Mouse (Mus musculus) kidney, adult 2 months (tissue): ENCODE results near the gene Gm5678. TPM values are rescaled to one million over a fixed set of nuclear protein-coding genes. Genes with fewer than 3 reads are reported as not detected.
"Not testable (repeated sequence)": the region's sequence is repeated elsewhere in the genome, so short reads cannot be mapped to it uniquely, and the experiment has no call there.

ENCODE experiments used
- DNase-seq: peaks from one replicate; pipeline ENCODE4 v3.0.0; 2021
- H3K27ac ChIP-seq: fragments of 200-500 bp; 2 replicates; pipeline ENCODE4 v1.5.1; 2012; ENCODE audit warnings: low read depth, low read length, control low read depth, inconsistent platforms; ENCODE audit not compliant: insufficient read depth
- H3K27me3 ChIP-seq: fragments of 200-500 bp; replicated peaks from 2 replicates; pipeline ENCODE4 v1.6.1; 2012; ENCODE audit warnings: mild to moderate bottlenecking, moderate library complexity, low read length, inconsistent platforms; ENCODE audit not compliant: control insufficient read depth, insufficient read depth
- H3K36me3 ChIP-seq: fragments of 200-500 bp; 2 replicates; pipeline ENCODE4 v1.6.1; 2012; ENCODE audit warnings: mild to moderate bottlenecking, moderate library complexity, low read length, inconsistent platforms; ENCODE audit not compliant: control insufficient read depth, insufficient read depth
- H3K4me1 ChIP-seq: fragments of 200-500 bp; 2 replicates; pipeline ENCODE4 v1.6.1; 2011; ENCODE audit warnings: low read length; ENCODE audit not compliant: control insufficient read depth, insufficient read depth
- H3K4me3 ChIP-seq: fragments of 200-500 bp; 2 replicates; pipeline ENCODE4 v1.5.1; 2011; ENCODE audit warnings: mild to moderate bottlenecking, low read depth, low read length, control low read depth; ENCODE audit not compliant: insufficient read depth
- CTCF ChIP-seq: fragments of 200-500 bp; conservative IDR thresholded peaks from 2 replicates; pipeline ENCODE4 v1.5.1; 2011; ENCODE audit warnings: low read depth, mild to moderate bottlenecking, control low read depth, low read length, moderate library complexity, mixed read lengths; ENCODE audit not compliant: insufficient read depth, insufficient read length
- POLR2A ChIP-seq: fragments of 200-500 bp; IDR thresholded peaks from one replicate; pipeline ENCODE4 v1.6.1; 2011; ENCODE audit warnings: low read depth, low read length, control low read depth
- WGBS: fragments of 180-500 bp; shearing (Covaris S2); methylation state at CpG from one replicate; pipeline ENCODE4 v1.1.7; 2018; 5-methylcytosine and 5-hydroxymethylcytosine counted together
- polyA plus RNA-seq: library from polyadenylated mRNA; depleted of rRNA; stranded (reverse); fragments of >200 nt; gene quantifications from 2 replicates; pipeline ENCODE4 v1.2.3, GENCODE M21; 2012

The Gm5678 gene
- polyA plus RNA-seq, 1 experiment, result not detected

- WGBS, result 27% methylated on average over 4 of the region's 4 CpGs
- no peak overlapping the region for H3K27ac ChIP-seq
- no peaks in the 10 kb centered on the region; the same call in 1 of the 2 replicates for H3K27me3 ChIP-seq
- DNase-seq, result no peak
- TF ChIP-seq CTCF (no peak), POLR2A (no peak)
- no peaks in the 10 kb centered on the region for H3K4me1 ChIP-seq
- no peaks in the 10 kb centered on the region for H3K36me3 ChIP-seq
- no peak overlapping the region for H3K4me3 ChIP-seq
Measured at GRCm38 (mm10) chr16:93644006-93644405, 16.1 kb downstream of the Gm5678 start.

- Histone ChIP-seq H3K4me3 (no peak overlapping the region), H3K4me1 (no peaks in the 10 kb centered on the region), H3K27ac (no peak overlapping the region), H3K36me3 (no peaks in the 10 kb centered on the region), H3K27me3 (no peaks in the 10 kb centered on the region; the same call in 1 of the 2 replicates)
- DNase-seq, result no peak
- TF ChIP-seq POLR2A, result no peak
- WGBS, result 83% methylated on average over 5 of the region's 5 CpGs
Measured at GRCm38 (mm10) chr16:93648441-93649183, 20.7 kb downstream of the Gm5678 start.

GRCm38 (mm10) chr16:93667976-93668375 lies 40.1 kb downstream of the Gm5678 start:
- Histone ChIP-seq H3K4me3 (no peak overlapping the region), H3K4me1 (no peaks in the 10 kb centered on the region), H3K27ac (no peak overlapping the region), H3K27me3 (no peaks in the 10 kb centered on the region), H3K36me3 (no peaks in the 10 kb centered on the region)
- TF ChIP-seq CTCF (no peak), POLR2A (no peak)
- no peak for DNase-seq

- H3K4me1 ChIP-seq, result no peaks in the 10 kb centered on the region
- H3K27me3 ChIP-seq, result no peaks in the 10 kb centered on the region
- no peak for DNase-seq
Measured at GRCm38 (mm10) chr16:93669521-93669920, 41.6 kb downstream of the Gm5678 start.

GRCm38 (mm10) chr16:93670466-93670865 lies 42.6 kb downstream of the Gm5678 start:
- H3K27ac ChIP-seq, H3K36me3 ChIP-seq, H3K27me3 ChIP-seq, H3K4me1 ChIP-seq, DNase-seq, H3K4me3 ChIP-seq: not testable (repeated sequence)
- WGBS, result 52% methylated on average over 4 of the region's 4 CpGs

More at GRCm38 (mm10) chr16:93669521-93669920, 41.6 kb downstream of the Gm5678 start:
- TF ChIP-seq CTCF (no peak), POLR2A (no peak)
- Histone ChIP-seq H3K36me3 (no peaks in the 10 kb centered on the region), H3K27ac (no peak overlapping the region), H3K4me3 (no peak overlapping the region)

GRCm38 (mm10) chr16:93671064-93671463 lies 43.2 kb downstream of the Gm5678 start:
- Histone ChIP-seq H3K36me3 (no peaks in the 10 kb centered on the region), H3K4me1 (no peaks in the 10 kb centered on the region), H3K27me3 (no peaks in the 10 kb centered on the region), H3K27ac (no peak overlapping the region), H3K4me3 (no peak overlapping the region)
- WGBS, result 92% methylated on average over 5 of the region's 5 CpGs
- no peak for DNase-seq
- TF ChIP-seq CTCF, result peak; percentile 42
- TF ChIP-seq POLR2A, result no peak

- no peak overlapping the region for H3K27ac ChIP-seq
- 89% methylated on average over 5 of the region's 5 CpGs for WGBS
- DNase-seq, result no peak
- H3K4me3 ChIP-seq, result no peak overlapping the region
- no peaks in the 10 kb centered on the region for H3K36me3 ChIP-seq
- no peaks in the 10 kb centered on the region for H3K4me1 ChIP-seq
- no peaks in the 10 kb centered on the region for H3K27me3 ChIP-seq
- no peak for TF ChIP-seq CTCF
- TF ChIP-seq POLR2A, result no peak
Measured at GRCm38 (mm10) chr16:93676376-93676775, 48.5 kb downstream of the Gm5678 start.
